Mouse (Mus musculus): ENCODE data around the gene Tmtc4. TPM values are rescaled to one million over a fixed set of nuclear protein-coding genes. Genes with fewer than 3 reads are reported as not detected.

Tmtc4 gene
- polyA plus RNA-seq, 1 experiment from 2014 or later = 57.2 TPM

- Histone ChIP-seq H3K27ac (replicated peaks) (no peak overlapping the region), H3K27me3 (replicated peaks) (no peaks in the 10 kb centered on the region), H3K9ac (replicated peaks) (no peak overlapping the region), H3K36me3 (peaks cover 35% of the 10 kb centered on the region), H3K4me2 (no peak overlapping the region), H3K4me1 (no peaks in the 10 kb centered on the region), H3K9me3 (replicated peaks) (no peaks in the 10 kb centered on the region), H3K4me3 (replicated peaks) (no peak overlapping the region)
- ATAC-seq (ENCODE audit: low FRiP score) = no peak
- 84% methylated on average over 2 of the region's 2 CpGs for WGBS
These were observed 15.8 kb downstream of the Tmtc4 start for GRCm38 (mm10) chr14:122968049-122968448.

- no peaks in the 10 kb centered on the region for H3K9me3 ChIP-seq (replicated peaks)
- peak; percentile 89 for ATAC-seq (ENCODE audit: low FRiP score)
- H3K4me1 ChIP-seq = no peaks in the 10 kb centered on the region
- no peak overlapping the region for H3K4me2 ChIP-seq
- H3K27ac ChIP-seq (replicated peaks) = no peak overlapping the region
- no peak overlapping the region for H3K9ac ChIP-seq (replicated peaks)
- H3K27me3 ChIP-seq (replicated peaks) = no peaks in the 10 kb centered on the region
- H3K36me3 ChIP-seq = peaks cover 7% of the 10 kb centered on the region
- WGBS = 49% methylated on average over 8 of the region's 8 CpGs
- no peak overlapping the region for H3K4me3 ChIP-seq (replicated peaks)
These were observed 25.9 kb downstream of the Tmtc4 start for GRCm38 (mm10) chr14:122957941-122958340.

DNA sequence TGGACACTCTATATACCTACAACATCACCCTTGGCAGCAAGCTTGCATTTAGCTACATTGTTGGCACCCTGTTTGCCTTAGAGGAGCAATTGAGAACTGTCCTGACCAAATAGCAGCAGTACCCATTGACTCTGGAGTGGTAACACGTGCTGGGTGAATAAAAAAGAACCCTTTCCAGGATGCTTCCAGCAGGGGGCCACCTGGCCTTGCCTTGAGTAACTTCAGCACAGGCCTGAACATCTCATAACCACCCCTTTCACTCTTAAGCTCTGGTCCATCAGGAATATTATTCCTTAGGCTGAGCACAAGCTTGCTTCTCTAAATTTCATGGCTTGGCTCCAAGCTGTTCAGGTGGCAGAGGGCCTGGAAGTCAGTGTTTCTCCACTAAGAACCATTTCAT, 30.5 kb downstream of the Tmtc4 start:
- Histone ChIP-seq H3K9ac (replicated peaks) (no peak overlapping the region), H3K27me3 (replicated peaks) (no peaks in the 10 kb centered on the region), H3K4me2 (no peak overlapping the region), H3K27ac (replicated peaks) (no peak overlapping the region), H3K4me1 (no peaks in the 10 kb centered on the region), H3K4me3 (replicated peaks) (no peak overlapping the region), H3K36me3 (peaks cover 2% of the 10 kb centered on the region; the same call in 1 of the 2 replicates), H3K9me3 (replicated peaks) (no peaks in the 10 kb centered on the region)
- ATAC-seq (ENCODE audit: low FRiP score) = peak; percentile 81
- WGBS = 10% methylated on average over 1 of the region's 1 CpGs

GRCm38 (mm10) chr14:122952556-122952955, 31.3 kb downstream of the Tmtc4 start:
- Histone ChIP-seq H3K36me3 (peaks cover 2% of the 10 kb centered on the region; the same call in 1 of the 2 replicates), H3K27ac (replicated peaks) (no peak overlapping the region), H3K27me3 (replicated peaks) (no peaks in the 10 kb centered on the region), H3K4me1 (no peaks in the 10 kb centered on the region), H3K9me3 (replicated peaks) (no peaks in the 10 kb centered on the region), H3K4me2 (no peak overlapping the region), H3K9ac (replicated peaks) (no peak overlapping the region), H3K4me3 (replicated peaks) (no peak overlapping the region)
- no peak for ATAC-seq (ENCODE audit: low FRiP score)
- WGBS = 97% methylated on average over 1 of the region's 1 CpGs

DNA sequence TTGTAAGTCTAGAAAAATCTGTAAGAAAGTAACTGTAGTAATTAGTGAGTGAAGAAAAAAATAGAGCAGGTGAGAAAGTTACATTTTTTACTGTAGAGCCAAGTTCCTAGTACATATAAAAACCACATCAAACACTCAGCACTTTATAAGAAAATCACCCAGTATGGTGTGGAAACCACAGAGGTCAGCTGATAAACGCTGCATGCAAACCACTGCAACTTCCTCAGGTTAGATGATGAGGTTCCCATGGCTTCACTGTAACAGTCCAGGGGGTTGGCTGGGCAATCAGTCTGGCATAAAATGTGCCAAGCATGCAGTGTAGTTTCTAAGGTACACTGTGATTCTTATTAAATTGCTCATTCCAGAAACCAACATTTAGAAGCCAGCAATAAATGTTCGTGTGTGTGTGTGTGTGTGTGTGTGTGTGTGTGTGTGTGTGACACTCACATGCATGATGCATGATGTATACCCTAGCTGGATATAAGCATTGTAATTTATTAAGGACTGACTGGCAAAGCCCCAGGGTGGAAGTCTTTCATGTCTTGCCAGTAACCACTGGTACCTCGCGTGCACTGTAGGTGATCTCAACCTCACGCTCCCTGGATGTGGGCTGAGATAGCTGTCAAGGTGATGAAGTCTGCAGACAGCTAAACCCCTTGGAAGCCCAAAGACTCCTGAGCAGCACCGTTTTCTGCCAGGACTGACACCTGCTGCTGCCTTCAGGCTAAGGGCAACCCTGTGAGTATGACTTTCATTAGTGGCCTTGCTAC, 32.0 kb downstream of the Tmtc4 start:
- no peak for ATAC-seq (ENCODE audit: low FRiP score)
- H3K9ac ChIP-seq (replicated peaks) = no peak overlapping the region
- no peak overlapping the region for H3K27ac ChIP-seq (replicated peaks)
- 79% methylated on average over 6 of the region's 6 CpGs for WGBS
- peaks cover 5% of the 10 kb centered on the region; the same call in 1 of the 2 replicates for H3K36me3 ChIP-seq
- H3K27me3 ChIP-seq (replicated peaks) = no peaks in the 10 kb centered on the region
- no peaks in the 10 kb centered on the region for H3K4me1 ChIP-seq
- H3K4me3 ChIP-seq (replicated peaks) = no peak overlapping the region
- no peaks in the 10 kb centered on the region for H3K9me3 ChIP-seq (replicated peaks)
- H3K4me2 ChIP-seq = no peak overlapping the region

DNA sequence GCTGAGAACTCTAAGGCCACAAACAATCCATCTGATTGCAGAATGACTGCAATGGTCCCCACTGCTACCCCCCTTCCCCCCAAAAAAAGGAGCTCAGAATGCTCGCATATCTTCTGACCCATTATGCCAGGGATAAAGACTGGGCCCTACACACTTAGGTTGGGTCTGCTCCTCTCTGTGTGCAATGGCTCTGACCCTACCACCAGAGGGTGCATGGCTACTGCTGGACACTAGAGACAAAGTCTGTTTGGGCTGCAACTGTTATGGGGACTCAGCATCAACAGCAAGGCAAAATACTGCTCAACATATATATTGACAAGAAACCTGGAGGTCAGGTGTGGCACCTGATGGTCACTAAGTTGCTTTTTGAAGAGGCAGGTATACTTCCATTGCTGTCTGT, 32.9 kb downstream of the Tmtc4 start:
- no peaks in the 10 kb centered on the region for H3K27me3 ChIP-seq (replicated peaks)
- no peak overlapping the region for H3K4me2 ChIP-seq
- ATAC-seq (ENCODE audit: low FRiP score) = no peak
- H3K9me3 ChIP-seq (replicated peaks) = no peaks in the 10 kb centered on the region
- no peak overlapping the region for H3K9ac ChIP-seq (replicated peaks)
- H3K4me3 ChIP-seq (replicated peaks) = no peak overlapping the region
- H3K36me3 ChIP-seq = peaks cover 5% of the 10 kb centered on the region; the same call in 1 of the 2 replicates
- H3K27ac ChIP-seq (replicated peaks) = no peak overlapping the region
- WGBS = 88% methylated on average over 1 of the region's 1 CpGs
- no peaks in the 10 kb centered on the region for H3K4me1 ChIP-seq

- H3K4me1 ChIP-seq = peaks cover 10% of the 10 kb centered on the region
- no peak overlapping the region for H3K4me2 ChIP-seq
- H3K27ac ChIP-seq (replicated peaks) = no peak overlapping the region
- H3K36me3 ChIP-seq = peaks cover 35% of the 10 kb centered on the region
- ATAC-seq (ENCODE audit: low FRiP score) = no peak
- no peak overlapping the region for H3K9ac ChIP-seq (replicated peaks)
- H3K27me3 ChIP-seq (replicated peaks) = no peaks in the 10 kb centered on the region
- H3K9me3 ChIP-seq (replicated peaks) = no peaks in the 10 kb centered on the region
- 71% methylated on average over 3 of the region's 3 CpGs for WGBS
- no peak overlapping the region for H3K4me3 ChIP-seq (replicated peaks)
These were observed 40.4 kb downstream of the Tmtc4 start for GRCm38 (mm10) chr14:122943475-122943853.

- H3K9ac ChIP-seq (replicated peaks) = no peak overlapping the region
- H3K27me3 ChIP-seq (replicated peaks) = no peaks in the 10 kb centered on the region
- no peak overlapping the region for H3K4me2 ChIP-seq
- H3K27ac ChIP-seq (replicated peaks) = no peak overlapping the region
- H3K4me3 ChIP-seq (replicated peaks) = no peak overlapping the region
- H3K4me1 ChIP-seq = peaks cover 10% of the 10 kb centered on the region
- no peak for ATAC-seq (ENCODE audit: low FRiP score)
- peaks cover 35% of the 10 kb centered on the region for H3K36me3 ChIP-seq
- 27% methylated on average over 4 of the region's 4 CpGs for WGBS
- no peaks in the 10 kb centered on the region for H3K9me3 ChIP-seq (replicated peaks)
These were observed 40.9 kb downstream of the Tmtc4 start for GRCm38 (mm10) chr14:122942757-122943474.

- Histone ChIP-seq H3K36me3 (peaks cover 23% of the 10 kb centered on the region), H3K4me1 (no peaks in the 10 kb centered on the region), H3K27me3 (replicated peaks) (no peaks in the 10 kb centered on the region), H3K9ac (replicated peaks) (no peak overlapping the region), H3K4me3 (replicated peaks) (no peak overlapping the region), H3K4me2 (no peak overlapping the region), H3K27ac (replicated peaks) (no peak overlapping the region), H3K9me3 (replicated peaks) (no peaks in the 10 kb centered on the region)
- WGBS = 92% methylated on average over 1 of the region's 1 CpGs
- ATAC-seq (ENCODE audit: low FRiP score) = no peak
These were observed 47.4 kb downstream of the Tmtc4 start for GRCm38 (mm10) chr14:122936460-122936859.

DNA sequence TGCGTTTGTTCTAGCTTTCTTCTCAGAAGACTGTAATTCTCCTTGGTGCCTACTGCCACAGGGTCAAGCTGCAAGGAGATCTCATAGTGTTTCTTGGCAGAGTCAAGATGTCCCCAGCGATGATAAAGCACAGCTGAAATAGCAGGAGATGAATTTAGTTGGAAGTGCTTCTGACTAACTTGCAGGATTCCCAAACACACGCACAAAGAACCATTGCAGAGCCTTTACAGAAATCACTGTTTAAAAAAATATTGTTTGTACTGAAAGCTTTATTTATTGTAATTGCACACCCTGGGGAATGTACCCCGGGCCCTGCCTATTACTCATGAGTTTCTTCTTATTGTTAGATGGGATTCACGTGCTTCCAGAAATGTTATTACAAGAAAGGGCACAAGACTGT, 63.8 kb downstream of the Tmtc4 start:
- Histone ChIP-seq H3K36me3 (peaks cover 9% of the 10 kb centered on the region; the same call in 1 of the 2 replicates), H3K4me2 (no peak overlapping the region), H3K27ac (replicated peaks) (0 out of 2 replicates have a peak overlapping the region, but pooled peaks have one; percentile 35), H3K27me3 (replicated peaks) (no peaks in the 10 kb centered on the region), H3K4me1 (no peaks in the 10 kb centered on the region), H3K9me3 (replicated peaks) (no peaks in the 10 kb centered on the region), H3K9ac (replicated peaks) (no peak overlapping the region), H3K4me3 (replicated peaks) (no peak overlapping the region)
- no peak for ATAC-seq (ENCODE audit: low FRiP score)
- WGBS = 67% methylated on average over 5 of the region's 5 CpGs

DNA sequence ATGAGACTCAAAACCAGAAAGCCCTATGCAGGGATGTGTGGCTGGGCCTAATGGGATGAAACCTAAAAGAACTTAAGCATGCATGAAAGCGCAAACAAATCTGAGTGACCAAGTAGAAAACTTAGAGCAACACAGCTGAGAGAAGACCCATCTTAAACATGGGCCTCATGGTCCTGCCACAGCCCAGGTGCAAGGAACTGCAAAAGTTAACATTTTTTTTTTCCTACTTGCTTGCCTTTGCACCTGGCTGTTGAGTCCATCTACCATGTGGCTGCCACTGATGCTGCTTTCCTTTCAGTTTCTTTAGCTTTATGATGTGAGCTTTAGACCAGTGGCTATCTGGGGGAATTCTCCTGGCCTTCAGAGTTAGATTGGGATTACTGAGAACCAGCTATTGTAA, 66.2 kb downstream of the Tmtc4 start:
- no peak overlapping the region for H3K27ac ChIP-seq (replicated peaks)
- ATAC-seq (ENCODE audit: low FRiP score) = no peak
- peaks cover 10% of the 10 kb centered on the region; the same call in 1 of the 2 replicates for H3K4me1 ChIP-seq
- H3K9me3 ChIP-seq (replicated peaks) = no peaks in the 10 kb centered on the region
- no peak overlapping the region for H3K9ac ChIP-seq (replicated peaks)
- WGBS = 97% methylated on average over 1 of the region's 1 CpGs
- H3K27me3 ChIP-seq (replicated peaks) = peaks cover 13% of the 10 kb centered on the region
- peaks cover 9% of the 10 kb centered on the region; the same call in 1 of the 2 replicates for H3K36me3 ChIP-seq
- H3K4me2 ChIP-seq = no peak overlapping the region
- H3K4me3 ChIP-seq (replicated peaks) = no peak overlapping the region

DNA sequence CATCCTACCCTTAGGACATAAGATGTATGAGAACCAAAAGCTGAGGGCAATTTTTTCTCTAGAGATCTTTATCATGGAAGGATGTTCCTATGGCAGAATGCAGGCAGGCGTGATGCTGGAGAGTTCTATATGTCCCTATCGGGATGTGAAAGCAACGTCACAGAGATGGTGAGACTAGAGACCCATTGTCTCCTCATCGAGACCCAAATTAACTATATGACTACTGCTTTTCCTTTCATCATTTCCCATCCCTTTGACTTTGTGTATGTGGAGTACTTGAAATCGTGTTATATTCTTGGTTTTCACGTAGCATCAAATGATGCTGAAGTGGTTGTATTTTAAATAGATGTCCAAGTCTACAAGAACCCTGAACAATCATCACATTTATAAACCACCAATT, 70.2 kb downstream of the Tmtc4 start, which contains the start of gene Ggact:
TSS of gene Ggact (minus strand) at position 101 of the 400 bp plus-strand sequence.
- peaks cover 20% of the 10 kb centered on the region for H3K27me3 ChIP-seq (replicated peaks)
- no peak for ATAC-seq (ENCODE audit: low FRiP score)
- 83% methylated on average over 6 of the region's 6 CpGs for WGBS
- H3K9ac ChIP-seq (replicated peaks) = peak within 1 kb of the TSS; percentile 58
- peak within 1 kb of the TSS; percentile 68 for H3K4me3 ChIP-seq (replicated peaks)
- 0 out of 2 replicates have a peak within 1 kb of the TSS, but pooled peaks have one; percentile 18 for H3K27ac ChIP-seq (replicated peaks)
- H3K4me1 ChIP-seq = peaks cover 14% of the 10 kb centered on the region; the same call in 1 of the 2 replicates
- peak within 1 kb of the TSS; percentile 98 for H3K4me2 ChIP-seq
- peaks cover 3% of the 10 kb centered on the region; the same call in 1 of the 2 replicates for H3K36me3 ChIP-seq
- H3K9me3 ChIP-seq (replicated peaks) = no peaks in the 10 kb centered on the region

Measured in neural tube, embryonic 15.5 days (tissue).